Mouse (Mus musculus) thymus, adult 2 months (tissue): ENCODE measurements at regions not wholly inside any gene's neighbourhood (a gene's known extent, or its start where the extent isn't known, plus 50 kb on each side); places are given as distances from the start of the nearest gene placed in this dataset.

Experiments used
- CTCF ChIP-seq: fragments of 200-500 bp; IDR thresholded peaks from 2 replicates; pipeline ENCODE4 v1.5.1; 2012; ENCODE audit warnings: mild to moderate bottlenecking, control low read depth, low read length, moderate library complexity, borderline replicate concordance; ENCODE audit not compliant: control insufficient read depth, poor library complexity, insufficient read depth; ENCODE audit errors: extremely low read depth
- POLR2A ChIP-seq: fragments of 200-500 bp; IDR thresholded peaks from 2 replicates; pipeline ENCODE4 v1.6.1; 2012; ENCODE audit warnings: mild to moderate bottlenecking, low read length, control low read depth, moderate library complexity; ENCODE audit not compliant: control insufficient read depth, poor library complexity, insufficient read depth; ENCODE audit errors: extremely low read depth

- no peak for TF ChIP-seq POLR2A
- TF ChIP-seq CTCF, result no peak
These were observed 164.0 kb downstream of the Cd83 start for GRCm38 (mm10) chr13:43948606-43949005.
